Mouse (Mus musculus) testis, postnatal 14 days (tissue): Measurements from ENCODE around the gene Ankub1.

Source experiments
- DNase-seq: peaks from one replicate; pipeline ENCODE4 v3.0.0; 2021; ENCODE audit warnings: low spot score

The Ankub1 gene

GRCm38 (mm10) chr3:57637596-57637995 is 55.0 kb downstream of the Ankub1 start:
- no peak for DNase-seq

GRCm38 (mm10) chr3:57634763-57635487 is 57.7 kb downstream of the Ankub1 start:
- DNase-seq = no peak

GRCm38 (mm10) chr3:57626954-57627513 is 65.6 kb downstream of the Ankub1 start:
- no peak for DNase-seq

- peak; percentile 33 for DNase-seq
Measured at GRCm38 (mm10) chr3:57625275-57625997, 67.2 kb downstream of the Ankub1 start.

- DNase-seq = no peak
Measured at GRCm38 (mm10) chr3:57619718-57620117, 72.9 kb downstream of the Ankub1 start.

GRCm38 (mm10) chr3:57615652-57616051 is 76.9 kb downstream of the Ankub1 start:
- DNase-seq = no peak

GRCm38 (mm10) chr3:57612430-57612997 is 80.1 kb downstream of the Ankub1 start:
- DNase-seq = no peak

- DNase-seq = no peak
Measured at GRCm38 (mm10) chr3:57611776-57612175, 80.8 kb downstream of the Ankub1 start.
